Mouse (Mus musculus): ENCODE results near the gene Fam25c.

DNA sequence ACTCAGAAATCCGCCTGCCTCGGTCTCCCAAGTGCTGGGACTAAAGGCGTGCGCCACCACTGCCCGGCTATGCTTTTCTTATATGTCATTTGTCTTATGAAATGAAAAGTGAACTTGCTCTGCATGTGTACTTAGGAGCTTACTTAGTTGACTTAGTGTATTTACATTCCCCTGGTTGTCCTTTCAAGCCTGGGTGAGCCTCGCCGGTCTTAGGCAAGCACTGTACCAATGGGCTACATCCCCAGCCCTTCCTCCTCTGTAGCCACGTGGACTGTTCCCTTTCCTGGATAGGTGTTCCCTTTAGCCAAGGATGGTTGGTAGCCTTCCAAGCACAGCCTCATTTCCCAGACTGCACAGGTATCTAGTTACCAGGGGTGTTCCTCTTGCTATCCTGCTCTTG, 6.2 kb downstream of the Fam25c start:
- TF ChIP-seq POLR2A (IDR thresholded peaks at IDR 0.05; ENCODE audit: extremely low read depth, insufficient read depth, low read length) (no peak), CTCF (IDR thresholded peaks at IDR 0.05; ENCODE audit: low read depth, low read length) (no peak)

All from liver, adult 2 months (tissue).